Mouse (Mus musculus): ENCODE measurements at regions not wholly inside any gene's neighbourhood (a gene's known extent, or its start where the extent isn't known, plus 50 kb on each side); places are given as distances from the start of the nearest gene placed in this dataset.

- ATAC-seq (ENCODE audit: low read depth): no peak
- Histone ChIP-seq H3K27me3 (no peaks in the 10 kb centered on the region), H3K4me1 (replicated peaks) (no peaks in the 10 kb centered on the region), H3K9ac (no peak overlapping the region), H3K9me3 (no peaks in the 10 kb centered on the region), H3K27ac (replicated peaks) (no peak overlapping the region), H3K4me2 (no peak overlapping the region), H3K36me3 (no peaks in the 10 kb centered on the region), H3K4me3 (no peak overlapping the region)
- WGBS: 65% methylated on average over 3 of the region's 3 CpGs
Measured at GRCm38 (mm10) chr4:9935949-9936348, 938.3 kb upstream of the 2610301B20Rik start.

GRCm38 (mm10) chr4:9951441-9951840 is 922.9 kb upstream of the 2610301B20Rik start:
- 88% methylated on average over 4 of the region's 4 CpGs for whole genome bisulfite sequencing

GRCm38 (mm10) chr4:9974631-9975030 is 899.7 kb upstream of the 2610301B20Rik start:
- no peak overlapping the region for H3K4me3 ChIP-seq
- H3K27ac ChIP-seq (replicated peaks): no peak overlapping the region
- no peaks in the 10 kb centered on the region for H3K4me1 ChIP-seq (replicated peaks)
- no peak overlapping the region for H3K4me2 ChIP-seq
- no peaks in the 10 kb centered on the region for H3K9me3 ChIP-seq
- no peaks in the 10 kb centered on the region for H3K36me3 ChIP-seq
- no peaks in the 10 kb centered on the region for H3K27me3 ChIP-seq
- H3K9ac ChIP-seq: no peak overlapping the region
- no peak for ATAC-seq (ENCODE audit: low read depth)

More at GRCm38 (mm10) chr4:9951441-9951840, 922.9 kb upstream of the 2610301B20Rik start:
- ATAC-seq (ENCODE audit: low read depth): no peak
- H3K4me2 ChIP-seq: no peak overlapping the region
- H3K9me3 ChIP-seq: no peaks in the 10 kb centered on the region
- no peak overlapping the region for H3K4me3 ChIP-seq
- H3K4me1 ChIP-seq (replicated peaks): no peaks in the 10 kb centered on the region
- no peaks in the 10 kb centered on the region for H3K27me3 ChIP-seq
- H3K9ac ChIP-seq: no peak overlapping the region
- no peak overlapping the region for H3K27ac ChIP-seq (replicated peaks)
- no peaks in the 10 kb centered on the region for H3K36me3 ChIP-seq

GRCm38 (mm10) chr4:9981354-9982040 is 892.8 kb upstream of the 2610301B20Rik start:
- no peaks in the 10 kb centered on the region for H3K36me3 ChIP-seq
- no peak overlapping the region for H3K4me3 ChIP-seq
- H3K9me3 ChIP-seq: no peaks in the 10 kb centered on the region
- no peak overlapping the region for H3K9ac ChIP-seq
- H3K4me2 ChIP-seq: no peak overlapping the region
- H3K27ac ChIP-seq (replicated peaks): no peak overlapping the region
- no peaks in the 10 kb centered on the region for H3K4me1 ChIP-seq (replicated peaks)
- H3K27me3 ChIP-seq: no peaks in the 10 kb centered on the region
- 84% methylated on average over 3 of the region's 3 CpGs for WGBS
- no peak for ATAC-seq (ENCODE audit: low read depth)

GRCm38 (mm10) chr4:9982786-9983525 is 891.3 kb upstream of the 2610301B20Rik start:
- H3K27ac ChIP-seq (replicated peaks): no peak overlapping the region
- no peak for ATAC-seq (ENCODE audit: low read depth)
- WGBS: 87% methylated on average over 7 of the region's 7 CpGs

GRCm38 (mm10) chr4:9993871-9994270 is 880.4 kb upstream of the 2610301B20Rik start:
- Histone ChIP-seq H3K4me2 (no peak overlapping the region), H3K9ac (no peak overlapping the region), H3K27ac (replicated peaks) (no peak overlapping the region), H3K9me3 (no peaks in the 10 kb centered on the region), H3K4me1 (replicated peaks) (no peaks in the 10 kb centered on the region), H3K27me3 (no peaks in the 10 kb centered on the region), H3K36me3 (no peaks in the 10 kb centered on the region), H3K4me3 (no peak overlapping the region)
- WGBS: 10% methylated on average over 1 of the region's 1 CpGs
- no peak for ATAC-seq (ENCODE audit: low read depth)

More at GRCm38 (mm10) chr4:9982786-9983525, 891.3 kb upstream of the 2610301B20Rik start:
- H3K9me3 ChIP-seq: no peaks in the 10 kb centered on the region
- H3K4me3 ChIP-seq: no peak overlapping the region
- H3K36me3 ChIP-seq: no peaks in the 10 kb centered on the region
- no peak overlapping the region for H3K9ac ChIP-seq
- no peaks in the 10 kb centered on the region for H3K27me3 ChIP-seq
- no peaks in the 10 kb centered on the region for H3K4me1 ChIP-seq (replicated peaks)
- H3K4me2 ChIP-seq: no peak overlapping the region

GRCm38 (mm10) chr4:9994466-9994865 is 879.8 kb upstream of the 2610301B20Rik start:
- no peak for ATAC-seq (ENCODE audit: low read depth)
- H3K9me3 ChIP-seq: no peaks in the 10 kb centered on the region
- H3K36me3 ChIP-seq: no peaks in the 10 kb centered on the region
- H3K4me2 ChIP-seq: no peak overlapping the region
- H3K4me3 ChIP-seq: no peak overlapping the region
- H3K27ac ChIP-seq (replicated peaks): no peak overlapping the region
- 53% methylated on average over 1 of the region's 1 CpGs for WGBS
- no peaks in the 10 kb centered on the region for H3K27me3 ChIP-seq
- no peaks in the 10 kb centered on the region for H3K4me1 ChIP-seq (replicated peaks)
- no peak overlapping the region for H3K9ac ChIP-seq

GRCm38 (mm10) chr4:10030316-10030715 is 844.0 kb upstream of the 2610301B20Rik start:
- Histone ChIP-seq H3K27me3 (no peaks in the 10 kb centered on the region), H3K27ac (replicated peaks) (no peak overlapping the region), H3K36me3 (no peaks in the 10 kb centered on the region), H3K9ac (no peak overlapping the region), H3K4me1 (replicated peaks) (no peaks in the 10 kb centered on the region), H3K4me3 (no peak overlapping the region), H3K9me3 (no peaks in the 10 kb centered on the region), H3K4me2 (no peak overlapping the region)
- no peak for ATAC-seq (ENCODE audit: low read depth)

GRCm38 (mm10) chr4:10031764-10032163 is 842.5 kb upstream of the 2610301B20Rik start:
- no peak overlapping the region for H3K4me2 ChIP-seq
- no peaks in the 10 kb centered on the region for H3K4me1 ChIP-seq (replicated peaks)
- 37% methylated on average over 3 of the region's 3 CpGs for WGBS
- H3K4me3 ChIP-seq: no peak overlapping the region
- no peaks in the 10 kb centered on the region for H3K27me3 ChIP-seq
- no peak for ATAC-seq (ENCODE audit: low read depth)
- no peaks in the 10 kb centered on the region for H3K36me3 ChIP-seq
- no peak overlapping the region for H3K27ac ChIP-seq (replicated peaks)
- H3K9me3 ChIP-seq: no peaks in the 10 kb centered on the region
- H3K9ac ChIP-seq: no peak overlapping the region

GRCm38 (mm10) chr4:10035336-10035735 is 839.0 kb upstream of the 2610301B20Rik start:
- no peaks in the 10 kb centered on the region for H3K27me3 ChIP-seq
- H3K27ac ChIP-seq (replicated peaks): no peak overlapping the region
- 100% methylated on average over 1 of the region's 1 CpGs for WGBS
- ATAC-seq (ENCODE audit: low read depth): no peak
- no peaks in the 10 kb centered on the region for H3K4me1 ChIP-seq (replicated peaks)
- no peaks in the 10 kb centered on the region for H3K36me3 ChIP-seq
- no peak overlapping the region for H3K4me3 ChIP-seq
- H3K9ac ChIP-seq: no peak overlapping the region
- H3K9me3 ChIP-seq: no peaks in the 10 kb centered on the region
- no peak overlapping the region for H3K4me2 ChIP-seq

GRCm38 (mm10) chr4:10041301-10042093 is 832.8 kb upstream of the 2610301B20Rik start:
- no peak for ATAC-seq (ENCODE audit: low read depth)

GRCm38 (mm10) chr4:10048770-10049169 is 825.5 kb upstream of the 2610301B20Rik start:
- H3K4me2 ChIP-seq: no peak overlapping the region
- H3K27me3 ChIP-seq: no peaks in the 10 kb centered on the region
- no peaks in the 10 kb centered on the region for H3K9me3 ChIP-seq
- no peak overlapping the region for H3K4me3 ChIP-seq
- 79% methylated on average over 1 of the region's 1 CpGs for WGBS
- H3K36me3 ChIP-seq: no peaks in the 10 kb centered on the region
- H3K27ac ChIP-seq (replicated peaks): no peak overlapping the region
- H3K9ac ChIP-seq: no peak overlapping the region
- H3K4me1 ChIP-seq (replicated peaks): peaks cover 8% of the 10 kb centered on the region; the same call in 1 of the 2 replicates
- ATAC-seq (ENCODE audit: low read depth): no peak

More at GRCm38 (mm10) chr4:10041301-10042093, 832.8 kb upstream of the 2610301B20Rik start:
- 79% methylated on average over 2 of the region's 2 CpGs for WGBS
- Histone ChIP-seq H3K9me3 (no peaks in the 10 kb centered on the region), H3K27ac (replicated peaks) (no peak overlapping the region), H3K4me2 (no peak overlapping the region), H3K4me1 (replicated peaks) (no peaks in the 10 kb centered on the region), H3K4me3 (no peak overlapping the region), H3K27me3 (no peaks in the 10 kb centered on the region), H3K9ac (no peak overlapping the region), H3K36me3 (no peaks in the 10 kb centered on the region)
